Mouse (Mus musculus) limb, embryonic 14.5 days (tissue): ENCODE results near the gene Sacs. TPM values are rescaled to one million over a fixed set of nuclear protein-coding genes. Genes with fewer than 3 reads are reported as not detected.

Experiments used
- ATAC-seq: fragments of 200-750 bp; cut with Nextera tagmentation; 2 replicates; pipeline ENCODE4 v1.8.0; 2017; ENCODE audit warnings: low read depth, moderate number of reproducible peaks, moderate TSS enrichment; ENCODE audit not compliant: low FRiP score
- DNase-seq: peaks from one replicate; pipeline ENCODE4 v3.0.0-alpha.2; 2015; ENCODE audit warnings: low spot score
- H3K27ac ChIP-seq: fragments of 300-500 bp; sonication (generic); replicated peaks from 2 replicates; pipeline ENCODE4 v1.5.1; 2014; ENCODE audit warnings: low read depth, mild to moderate bottlenecking, low read length, moderate library complexity, mixed read lengths
- H3K27me3 ChIP-seq: fragments of 300-500 bp; sonication (generic); 2 replicates; pipeline ENCODE4 v1.6.1; 2014; ENCODE audit warnings: low read length, mixed read lengths; ENCODE audit not compliant: control insufficient read depth, insufficient read depth
- H3K36me3 ChIP-seq: fragments of 300-500 bp; sonication (generic); 2 replicates; pipeline ENCODE4 v1.6.1; 2014; ENCODE audit warnings: mild to moderate bottlenecking, low read length, moderate library complexity, mixed read lengths; ENCODE audit not compliant: control insufficient read depth, insufficient read depth
- H3K4me1 ChIP-seq: fragments of 300-500 bp; sonication (generic); 2 replicates; pipeline ENCODE4 v1.6.1; 2014; ENCODE audit warnings: antibody characterized with exemption, low read length, mixed read lengths; ENCODE audit not compliant: control insufficient read depth, insufficient read depth
- H3K4me2 ChIP-seq: fragments of 300-500 bp; sonication (generic); replicated peaks from 2 replicates; pipeline ENCODE4 v1.6.1; 2014; ENCODE audit warnings: low read depth, mild to moderate bottlenecking, low read length, moderate library complexity; ENCODE audit not compliant: severe bottlenecking
- H3K4me3 ChIP-seq: fragments of 300-500 bp; sonication (generic); replicated peaks from 2 replicates; pipeline ENCODE4 v1.5.1; 2014; ENCODE audit warnings: low read length
- H3K9ac ChIP-seq: fragments of 300-500 bp; sonication (generic); 2 replicates; pipeline ENCODE4 v1.6.1; 2014; ENCODE audit warnings: mild to moderate bottlenecking, low read depth, low read length, moderate library complexity; ENCODE audit not compliant: severe bottlenecking
- H3K9me3 ChIP-seq: fragments of 300-500 bp; sonication (generic); 2 replicates; pipeline ENCODE4 v1.6.1; 2016; ENCODE audit warnings: low read length; ENCODE audit not compliant: control insufficient read depth
- POLR2A ChIP-seq: fragments of 200-500 bp; IDR thresholded peaks from 2 replicates; pipeline ENCODE4 v1.8.0; 2012; ENCODE audit warnings: inconsistent platforms, mild to moderate bottlenecking, moderate library complexity, borderline replicate concordance; ENCODE audit not compliant: insufficient read depth, insufficient read length; ENCODE audit errors: extremely low read depth
- WGBS: fragments of 180-500 bp; shearing (Covaris S2); extraction: QIAGEN DNeasy Blood & Tissue Kit; methylation state at CpG from one replicate; pipeline ENCODE4 v1.1.7; 2014; 5-methylcytosine and 5-hydroxymethylcytosine counted together
- polyA plus RNA-seq, 2 experiments: library from polyadenylated mRNA; depleted of rRNA in 1 of 2; stranded (reverse) in 1 of 2; unstranded in 1 of 2; fragments of >200 nt; fragmentation: Nextera tagmentation in 1 of 2; extraction: Ambion mirVana in 1 of 2; gene quantifications; 2 replicates each; pipeline versions ENCODE4 v1.2.1 to v1.2.3; 2012 to 2014

Sacs gene
- polyA plus RNA-seq, 2 experiments = 3.8 to 4.2 TPM

GRCm38 (mm10) chr14:61160920-61161319 is 22.7 kb downstream of the Sacs start:
- DNase-seq = no peak
- Histone ChIP-seq H3K9ac (no peak overlapping the region), H3K4me2 (no peak overlapping the region), H3K4me1 (peaks cover 10% of the 10 kb centered on the region; the same call in 1 of the 2 replicates), H3K36me3 (no peaks in the 10 kb centered on the region), H3K4me3 (no peak overlapping the region), H3K27ac (no peak overlapping the region), H3K9me3 (no peaks in the 10 kb centered on the region), H3K27me3 (no peaks in the 10 kb centered on the region)
- WGBS = 67% methylated on average over 1 of the region's 1 CpGs
- ATAC-seq = no peak
- no peak for TF ChIP-seq POLR2A

- DNase-seq (no peak), ATAC-seq (no peak)
These were observed 23.4 kb downstream of the Sacs start for GRCm38 (mm10) chr14:61161367-61162334.

GRCm38 (mm10) chr14:61164461-61164860 is 26.2 kb downstream of the Sacs start:
- Histone ChIP-seq H3K9me3 (no peaks in the 10 kb centered on the region), H3K36me3 (no peaks in the 10 kb centered on the region), H3K27me3 (no peaks in the 10 kb centered on the region), H3K4me3 (no peak overlapping the region), H3K4me1 (peaks cover 10% of the 10 kb centered on the region; the same call in 1 of the 2 replicates), H3K9ac (no peak overlapping the region), H3K27ac (no peak overlapping the region), H3K4me2 (no peak overlapping the region)
- 89% methylated on average over 3 of the region's 3 CpGs for WGBS
- ATAC-seq = no peak
- DNase-seq = no peak
- TF ChIP-seq POLR2A = no peak

More at GRCm38 (mm10) chr14:61161367-61162334, 23.4 kb downstream of the Sacs start:
- no peak for TF ChIP-seq POLR2A
- WGBS = 61% methylated on average over 10 of the region's 10 CpGs
- Histone ChIP-seq H3K9me3 (no peaks in the 10 kb centered on the region), H3K27ac (no peak overlapping the region), H3K27me3 (no peaks in the 10 kb centered on the region), H3K9ac (no peak overlapping the region), H3K4me3 (no peak overlapping the region), H3K4me1 (peaks cover 10% of the 10 kb centered on the region; the same call in 1 of the 2 replicates), H3K36me3 (no peaks in the 10 kb centered on the region), H3K4me2 (no peak overlapping the region)

GRCm38 (mm10) chr14:61165929-61166328 is 27.7 kb downstream of the Sacs start:
- no peak overlapping the region for H3K27ac ChIP-seq
- DNase-seq (no peak), ATAC-seq (no peak)
- 84% methylated on average over 9 of the region's 9 CpGs for WGBS
- no peak overlapping the region for H3K4me2 ChIP-seq
- no peaks in the 10 kb centered on the region for H3K27me3 ChIP-seq
- H3K4me1 ChIP-seq = peaks cover 10% of the 10 kb centered on the region; the same call in 1 of the 2 replicates
- no peak overlapping the region for H3K9ac ChIP-seq
- H3K4me3 ChIP-seq = no peak overlapping the region
- no peak for TF ChIP-seq POLR2A
- no peaks in the 10 kb centered on the region for H3K9me3 ChIP-seq
- H3K36me3 ChIP-seq = no peaks in the 10 kb centered on the region

GRCm38 (mm10) chr14:61171261-61171970 is 33.2 kb downstream of the Sacs start:
- Histone ChIP-seq H3K27me3 (no peaks in the 10 kb centered on the region), H3K4me1 (peaks cover 8% of the 10 kb centered on the region), H3K27ac (no peak overlapping the region), H3K4me3 (no peak overlapping the region), H3K9ac (no peak overlapping the region), H3K4me2 (no peak overlapping the region), H3K36me3 (no peaks in the 10 kb centered on the region; the same call in 1 of the 2 replicates), H3K9me3 (no peaks in the 10 kb centered on the region)
- ATAC-seq (no peak), DNase-seq (no peak)
- 91% methylated on average over 5 of the region's 5 CpGs for WGBS
- no peak for TF ChIP-seq POLR2A
